Mouse (Mus musculus) embryonic facial prominence, embryonic 11.5 days (tissue): ENCODE results near the gene Kbtbd3. TPM values are rescaled to one million over a fixed set of nuclear protein-coding genes. Genes with fewer than 3 reads are reported as not detected.

Experiments used
- ATAC-seq: fragments of 200-750 bp; cut with Nextera tagmentation; replicated peaks from 2 replicates; pipeline ENCODE4 v1.8.0; 2017; ENCODE audit warnings: low read depth; ENCODE audit not compliant: insufficient number of reproducible peaks, low FRiP score, low TSS enrichment
- DNase-seq: peaks from one replicate; pipeline ENCODE4 v3.0.0-alpha.2; 2015; ENCODE audit warnings: low spot score
- H3K27ac ChIP-seq: fragments of 300-500 bp; sonication (generic); replicated peaks from 2 replicates; pipeline ENCODE4 v1.5.1; 2014; ENCODE audit warnings: mild to moderate bottlenecking, low read depth, low read length, control low read depth
- H3K27me3 ChIP-seq: fragments of 300-500 bp; sonication (generic); 2 replicates; pipeline ENCODE4 v1.6.1; 2014; ENCODE audit warnings: mild to moderate bottlenecking, low read length, moderate library complexity, mixed read lengths; ENCODE audit not compliant: control insufficient read depth, insufficient read depth
- H3K36me3 ChIP-seq: fragments of 300-500 bp; sonication (generic); replicated peaks from 2 replicates; pipeline ENCODE4 v1.6.1; 2014; ENCODE audit warnings: low read depth, mild to moderate bottlenecking, low read length, moderate library complexity, mixed read lengths; ENCODE audit not compliant: control insufficient read depth, insufficient read depth
- H3K4me1 ChIP-seq: fragments of 300-500 bp; sonication (generic); 2 replicates; pipeline ENCODE4 v1.6.1; 2014; ENCODE audit warnings: low read length, mixed read lengths; ENCODE audit not compliant: control insufficient read depth, insufficient read depth
- H3K4me2 ChIP-seq: fragments of 300-500 bp; sonication (generic); 2 replicates; pipeline ENCODE4 v1.6.1; 2014; ENCODE audit warnings: low read depth, mild to moderate bottlenecking, control low read depth, low read length, moderate library complexity
- H3K4me3 ChIP-seq: fragments of 300-500 bp; sonication (generic); 2 replicates; pipeline ENCODE4 v1.5.1; 2014; ENCODE audit warnings: low read depth, low read length, control low read depth
- H3K9ac ChIP-seq: fragments of 300-500 bp; sonication (generic); replicated peaks from 2 replicates; pipeline ENCODE4 v1.6.1; 2014; ENCODE audit warnings: mild to moderate bottlenecking, control low read depth, low read length
- H3K9me3 ChIP-seq: fragments of 300-500 bp; sonication (generic); replicated peaks from 2 replicates; pipeline ENCODE4 v1.6.1; 2016; ENCODE audit warnings: mild to moderate bottlenecking, low read length, inconsistent platforms, mixed read lengths; ENCODE audit not compliant: control insufficient read depth
- WGBS: fragments of 180-500 bp; shearing (Covaris S2); extraction: QIAGEN DNeasy Blood & Tissue Kit; methylation state at CpG from one replicate; pipeline ENCODE4 v1.1.7; 2014; 5-methylcytosine and 5-hydroxymethylcytosine counted together
- microRNA-seq: library from miRNA; unstranded; fragments of <30 nt; microRNA quantifications from one replicate; pipeline ENCODE4, GENCODE M21; 2016; ENCODE audit warnings: borderline number of aligned reads
- polyA plus RNA-seq: library from polyadenylated mRNA; unstranded; fragments of >200 nt; fragmentation: Nextera tagmentation; extraction: Ambion mirVana; gene quantifications from 2 replicates; pipeline ENCODE4 v1.2.1, GENCODE M21; 2014

Kbtbd3 gene
- polyA plus RNA-seq, 1 experiment from 2014 or later: 7.4 TPM

DNA sequence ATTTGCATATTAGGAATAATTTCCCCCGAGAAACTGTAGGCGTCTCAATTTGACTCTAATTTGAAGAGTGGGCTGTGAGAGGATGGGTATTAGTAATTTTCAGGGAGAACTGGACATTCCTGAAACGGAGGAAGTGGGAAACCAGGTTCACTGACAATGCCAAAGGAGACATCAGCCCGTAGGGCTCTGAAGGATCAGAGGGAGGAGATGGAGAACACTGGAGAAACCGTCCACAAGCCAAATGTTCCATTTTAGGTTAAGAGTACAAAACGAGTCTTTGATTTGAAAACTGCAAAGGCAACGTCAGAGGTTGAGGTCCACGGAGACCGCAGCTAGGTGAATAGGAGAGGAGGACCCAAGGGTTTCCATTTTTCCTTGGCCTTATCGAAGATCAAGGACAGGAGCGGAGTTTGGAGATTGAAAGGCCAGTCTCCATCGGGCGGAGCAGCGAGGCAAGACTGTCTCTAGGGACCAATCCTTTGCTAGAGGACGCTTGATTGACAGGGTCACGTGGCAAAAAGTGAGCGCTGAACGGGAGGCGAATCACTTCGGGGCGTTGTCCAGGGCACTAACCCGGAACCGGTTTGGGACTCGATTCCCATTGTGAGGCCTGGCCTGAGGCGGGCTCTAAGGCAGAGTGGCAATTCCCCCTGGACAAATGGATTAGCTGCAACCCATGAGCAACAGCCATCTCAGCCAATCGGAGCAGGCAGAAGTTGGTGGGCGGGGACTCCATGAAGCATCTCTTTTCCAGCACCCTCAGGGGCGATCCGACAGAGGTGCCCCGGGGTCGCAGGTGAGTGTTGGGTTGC, 66.4 kb downstream of the Kbtbd3 start, which contains the start of gene Msantd4:
Msantd4 (plus strand) TSS at position 735 of the 812 bp plus-strand sequence.
- peak within 1 kb of the TSS; percentile 45 for H3K4me2 ChIP-seq
- peak; percentile 99 for DNase-seq
- H3K9ac ChIP-seq: peak within 1 kb of the TSS; percentile 63
- ATAC-seq: peak; percentile 100
- H3K4me1 ChIP-seq: no peaks in the 10 kb centered on the region
- H3K9me3 ChIP-seq: no peaks in the 10 kb centered on the region
- no peaks in the 10 kb centered on the region for H3K36me3 ChIP-seq
- WGBS: 3% methylated on average over 31 of the region's 31 CpGs
- H3K27me3 ChIP-seq: no peaks in the 10 kb centered on the region
- peak within 1 kb of the TSS; percentile 50 for H3K4me3 ChIP-seq
- no peak within 1 kb of the TSS for H3K27ac ChIP-seq

DNA sequence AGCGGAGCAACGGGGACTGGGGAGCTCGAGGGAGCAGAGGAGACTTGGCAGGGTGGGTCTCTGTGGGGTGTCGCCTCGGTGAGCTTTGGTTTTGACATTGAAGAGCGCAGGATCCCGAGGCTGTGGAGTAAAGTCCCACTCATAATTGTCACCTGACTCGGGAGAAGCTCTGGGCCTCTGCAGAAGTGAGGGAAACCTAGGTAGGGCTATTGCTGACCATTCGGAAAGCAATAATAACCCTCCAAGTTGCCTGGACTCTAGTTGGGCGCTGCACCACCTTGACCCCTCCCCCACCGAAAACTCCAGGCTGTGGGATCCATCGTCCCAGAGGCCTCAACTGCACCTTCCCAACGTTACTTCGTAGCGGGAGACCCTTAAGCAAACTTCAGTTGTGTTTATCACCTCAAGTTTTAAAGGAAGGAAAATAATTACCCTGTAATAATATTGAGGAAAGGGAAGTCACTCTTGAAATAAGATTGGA, 67.0 kb downstream of the Kbtbd3 start:
- DNase-seq: peak; percentile 38
- no peaks in the 10 kb centered on the region for H3K27me3 ChIP-seq
- WGBS: 3% methylated on average over 15 of the region's 15 CpGs
- ATAC-seq: no peak
- peak overlapping the region; percentile 34 for H3K4me2 ChIP-seq
- no peak overlapping the region for H3K27ac ChIP-seq
- no peaks in the 10 kb centered on the region for H3K4me1 ChIP-seq
- H3K9ac ChIP-seq: peak overlapping the region; percentile 27
- H3K9me3 ChIP-seq: no peaks in the 10 kb centered on the region
- H3K36me3 ChIP-seq: no peaks in the 10 kb centered on the region
- H3K4me3 ChIP-seq: peak overlapping the region; percentile 50

Small RNAs within 50 kb of the gene (microRNA-seq; reads per million reads assigned to microRNA genes)
- gene Gm22195 (not detected), gene Gm23992 (not detected)

Other genes starting within 250 kb of the Kbtbd3 start
- gene Aasdhppt, start 362 bp upstream of the Kbtbd3 start, polyA plus RNA-seq: 44.3 and 50.7 TPM in 2 replicates
- 75.8 and 84.6 TPM in 2 replicates for gene Msantd4, start 66.7 kb downstream of the Kbtbd3 start, polyA plus RNA-seq